Mouse (Mus musculus) frontal cortex, adult (tissue): Measurements from ENCODE around the gene Hist3h2a.
A peak's percentile ranks its signal among the peaks of the same experiment; 100 is the strongest.
"Not testable (repeated sequence)": the region's sequence is repeated elsewhere in the genome, so short reads cannot be mapped to it uniquely, and the experiment has no call there.

Experiments
- ATAC-seq: cut with Nextera tagmentation; 2 replicates; pipeline ENCODE4 v1.9.2; 2017; ENCODE audit warnings: mild to moderate bottlenecking, moderate library complexity, mixed read lengths; ENCODE audit not compliant: low TSS enrichment

The Hist3h2a gene

DNA sequence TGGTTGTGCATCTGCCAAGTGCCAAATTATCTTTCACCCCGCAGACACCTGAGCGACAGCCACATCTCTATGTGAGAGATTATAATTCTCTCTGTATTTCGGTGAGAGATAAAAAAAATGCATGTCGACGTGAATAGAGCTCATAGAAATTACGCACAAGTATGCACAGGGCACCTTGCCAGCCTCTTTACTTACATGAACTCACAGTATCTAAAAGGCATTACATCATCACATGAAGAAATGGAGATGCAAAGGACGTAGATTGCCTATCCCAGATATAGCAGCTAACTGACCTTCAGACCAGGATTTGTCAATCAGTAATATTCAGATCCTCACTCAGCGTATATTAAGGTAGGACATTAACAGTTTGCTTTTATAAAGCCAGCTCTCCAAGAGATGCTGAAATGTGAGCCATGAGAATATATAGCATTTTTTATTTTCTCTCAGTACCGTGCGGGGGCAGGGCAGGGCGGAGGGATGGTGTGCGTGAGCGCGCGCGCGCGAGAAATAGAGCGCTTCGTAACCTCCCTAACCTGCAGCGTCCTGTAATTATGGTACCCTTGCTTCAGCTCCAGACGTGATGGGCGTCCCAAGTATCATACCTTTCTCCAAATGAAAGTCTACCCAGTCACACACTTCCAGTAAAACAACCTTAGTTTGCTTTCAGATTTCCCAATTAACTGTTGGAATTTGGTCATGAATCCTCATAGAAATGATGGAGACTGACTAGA, 6.5 kb upstream of the Hist3h2a start:
- peak; percentile 49 for ATAC-seq

GRCm38 (mm10) chr11:58948542-58949479, 5.7 kb upstream of the Hist3h2a start, which contains the start of gene Hist3h2ba:
Gene Hist3h2ba (plus strand): TSS chr11:58948920.
- ATAC-seq: peak; percentile 81

GRCm38 (mm10) chr11:58949480-58950431, 4.7 kb upstream of the Hist3h2a start:
- ATAC-seq: peak; percentile 36; the same call in 1 of the 2 replicates

DNA sequence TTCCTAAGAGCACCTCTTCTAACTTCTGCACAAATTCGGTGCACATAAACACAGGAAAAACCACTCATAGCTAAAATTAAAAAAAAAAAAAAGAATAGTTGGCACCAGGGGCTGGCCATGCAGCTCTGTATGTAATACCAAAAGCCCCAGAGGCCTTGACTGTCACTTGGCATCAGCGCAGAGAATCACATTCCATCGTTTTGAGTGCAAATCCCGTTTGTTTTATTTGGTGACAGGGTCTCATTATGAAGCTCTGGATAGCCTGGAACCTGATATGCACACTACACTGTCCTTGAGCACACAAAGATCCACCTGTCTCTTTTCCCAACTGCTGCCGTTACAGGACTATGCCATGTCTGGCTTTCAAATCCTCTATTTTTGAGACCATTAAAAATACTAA, 3.3 kb upstream of the Hist3h2a start:
- no peak for ATAC-seq

DNA sequence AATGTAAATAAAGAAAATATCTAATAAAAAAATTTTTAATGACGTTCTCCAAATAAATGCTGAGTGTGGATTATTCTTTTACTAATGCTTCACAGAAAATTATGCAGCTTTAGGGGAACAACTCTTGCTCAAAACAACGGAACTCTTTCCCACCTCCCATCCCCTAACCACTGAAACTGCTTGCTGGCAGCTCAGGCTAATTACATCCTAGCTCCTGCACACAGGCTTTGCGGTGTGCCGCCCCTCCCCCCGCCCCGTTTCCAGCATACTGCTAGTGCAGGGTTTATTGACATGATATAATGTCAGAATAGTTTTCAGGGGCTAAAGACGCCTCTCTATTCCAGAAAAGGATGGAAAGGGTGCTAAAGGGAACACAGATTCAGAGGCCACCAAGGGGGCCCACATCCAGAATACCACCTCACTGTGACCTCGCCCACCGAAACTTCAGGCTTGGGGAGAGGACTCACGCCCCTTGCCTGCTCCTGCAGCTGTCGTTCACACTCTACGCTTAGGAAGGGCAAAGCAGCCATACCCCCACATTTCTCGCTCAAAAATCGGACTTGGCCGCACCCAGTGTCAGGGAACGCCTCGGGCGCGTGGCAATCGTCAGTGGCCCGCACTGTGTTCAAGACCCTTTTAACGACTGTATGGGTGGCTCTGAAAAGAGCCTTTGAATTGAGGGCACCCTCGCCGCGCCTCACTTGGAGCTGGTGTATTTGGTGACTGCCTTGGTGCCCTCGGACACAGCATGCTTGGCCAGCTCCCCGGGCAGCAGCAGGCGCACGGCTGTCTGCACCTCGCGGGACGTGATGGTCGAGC, 925 bp upstream of the Hist3h2a start:
- ATAC-seq: no peak

GRCm38 (mm10) chr11:58954170-58954419, 390 bp upstream of the Hist3h2a start:
- ATAC-seq: not testable (repeated sequence)

- ATAC-seq: no peak
Measured at GRCm38 (mm10) chr11:58955143-58955867, 820 bp downstream of the Hist3h2a start.

DNA sequence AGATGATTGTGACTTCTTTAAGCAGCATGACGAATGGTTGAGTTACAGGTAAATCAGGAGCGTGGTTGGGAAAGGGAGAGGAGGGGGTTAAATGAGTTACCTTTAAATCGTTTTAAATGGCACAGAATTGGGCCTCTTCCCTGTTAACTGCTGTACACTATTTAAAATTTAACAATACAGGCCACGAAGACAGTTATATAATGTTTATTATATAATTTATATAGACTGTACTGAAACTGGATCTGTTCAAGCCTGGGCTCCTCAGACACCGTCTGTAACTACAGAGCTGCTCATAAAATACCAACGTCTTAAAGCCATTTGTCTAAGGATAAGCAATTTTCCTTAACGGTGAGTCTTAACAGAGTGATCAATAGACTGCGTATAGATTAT, 1.4 kb downstream of the Hist3h2a start:
- ATAC-seq: no peak

- ATAC-seq: peak; percentile 16; the same call in 1 of the 2 replicates
Measured at GRCm38 (mm10) chr11:58957226-58957914, 2.9 kb downstream of the Hist3h2a start.

- ATAC-seq: no peak
Measured at GRCm38 (mm10) chr11:58958536-58958935, 4.1 kb downstream of the Hist3h2a start.

DNA sequence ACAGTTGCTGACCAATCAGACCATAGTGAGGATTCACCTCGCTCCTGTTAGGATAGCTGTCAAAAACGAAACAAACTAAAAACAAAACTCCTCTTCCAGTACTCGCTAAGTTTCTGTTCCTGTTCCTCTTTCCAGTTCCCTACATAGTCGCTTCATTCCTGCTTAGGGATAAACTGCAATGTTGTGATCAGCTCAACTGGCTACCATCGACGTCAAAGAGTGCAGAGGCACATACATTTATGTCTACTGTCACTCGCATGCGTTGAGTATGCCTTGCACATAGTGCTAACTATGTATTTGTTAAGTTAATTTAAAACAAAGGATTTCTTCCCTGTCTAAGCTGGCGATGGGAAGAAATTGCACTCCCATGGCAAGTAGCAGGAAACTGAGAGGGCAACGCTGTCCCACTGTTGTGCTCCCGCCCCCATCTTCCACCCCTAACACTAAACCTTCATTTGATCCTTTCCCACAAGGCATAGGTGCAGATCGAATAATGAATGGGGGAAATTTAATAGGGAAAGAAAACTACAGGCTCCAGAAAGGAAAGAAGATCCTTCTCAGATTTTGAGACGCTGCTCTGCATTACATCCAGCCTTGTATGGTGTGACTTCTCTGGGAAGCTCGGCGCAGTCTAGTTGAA, 4.8 kb downstream of the Hist3h2a start:
- ATAC-seq: no peak

DNA sequence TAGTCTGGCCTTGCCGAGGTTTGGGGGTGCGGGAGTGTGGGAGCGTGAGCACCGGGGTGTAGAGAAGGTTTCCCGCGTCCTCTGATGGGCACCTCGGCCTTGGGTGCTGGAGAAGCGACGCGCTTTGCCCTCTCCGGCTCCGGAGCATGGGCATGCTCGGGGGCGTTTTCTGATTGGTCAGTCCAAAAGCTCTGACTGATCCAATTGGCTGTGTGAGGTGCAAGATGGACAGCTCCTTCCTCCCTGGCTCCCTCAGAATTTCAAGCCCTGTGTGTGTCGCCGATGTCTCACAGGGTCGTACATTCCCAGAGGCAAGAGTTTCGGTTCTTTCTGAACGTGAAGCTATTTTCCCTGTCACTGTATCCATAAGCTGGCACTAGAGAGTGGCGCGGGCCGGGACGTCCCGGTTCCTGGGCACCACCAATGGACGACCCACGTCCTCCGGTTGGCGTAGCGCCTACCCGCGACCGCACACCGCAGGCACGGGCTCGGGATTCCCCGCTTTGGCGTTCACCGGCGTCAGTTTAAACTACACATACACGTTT, 5.5 kb downstream of the Hist3h2a start:
- peak; percentile 73 for ATAC-seq

DNA sequence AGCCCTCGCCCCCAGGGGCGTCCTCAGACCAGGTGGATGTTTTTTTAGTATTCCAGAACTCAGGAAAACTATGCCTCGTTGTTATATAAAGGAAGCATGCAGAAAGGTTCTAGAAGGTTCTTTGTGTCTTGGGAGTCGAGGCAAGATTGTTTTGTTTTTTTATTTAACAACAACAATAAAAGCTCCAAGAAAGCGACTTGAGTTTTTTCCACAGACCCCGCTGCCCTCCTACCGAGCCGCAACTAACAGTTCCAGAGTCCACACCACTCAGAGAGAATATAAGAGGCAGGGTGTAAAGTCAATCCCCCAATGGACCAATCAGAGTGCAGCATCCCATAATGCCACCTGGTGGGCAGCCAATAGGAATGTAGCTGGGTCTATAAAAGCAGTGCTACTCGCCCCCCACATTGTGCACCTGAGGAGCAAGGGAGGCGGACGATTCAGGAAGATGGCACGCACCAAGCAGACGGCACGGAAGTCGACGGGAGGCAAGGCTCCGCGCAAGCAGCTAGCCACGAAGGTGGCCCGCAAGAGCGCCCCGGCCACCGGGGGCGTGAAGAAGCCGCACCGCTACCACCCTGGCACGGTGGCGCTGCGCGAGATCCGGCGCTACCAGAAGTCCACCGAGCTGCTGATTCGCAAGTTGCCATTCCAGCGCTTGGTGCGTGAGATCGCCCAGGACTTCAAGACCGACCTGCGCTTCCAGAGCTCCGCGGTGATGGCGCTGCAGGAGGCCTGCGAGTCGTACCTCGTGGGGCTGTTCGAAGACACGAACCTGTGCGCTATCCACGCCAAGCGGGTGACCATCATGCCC, 7.1 kb downstream of the Hist3h2a start:
- no peak for ATAC-seq

DNA sequence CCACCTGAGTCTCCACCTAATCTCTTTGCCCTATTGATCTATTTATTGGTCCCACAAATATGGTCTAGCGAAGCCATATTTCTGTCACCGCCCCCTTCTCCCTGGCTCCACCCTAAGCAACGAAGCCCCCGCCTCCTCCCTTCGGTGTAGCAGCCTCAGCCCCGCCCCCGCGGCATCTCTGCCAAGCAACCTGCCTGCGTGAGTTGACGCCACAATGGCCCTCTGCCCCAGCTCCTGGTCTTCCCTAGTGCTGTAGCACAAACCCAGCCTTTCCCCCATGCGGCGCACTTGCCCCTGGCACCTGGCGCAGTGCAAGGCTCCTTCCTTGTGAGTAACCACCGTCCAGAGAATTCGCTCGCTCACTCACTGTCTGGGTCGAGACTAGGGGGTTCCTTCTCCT, 9.1 kb downstream of the Hist3h2a start:
- no peak for ATAC-seq

DNA sequence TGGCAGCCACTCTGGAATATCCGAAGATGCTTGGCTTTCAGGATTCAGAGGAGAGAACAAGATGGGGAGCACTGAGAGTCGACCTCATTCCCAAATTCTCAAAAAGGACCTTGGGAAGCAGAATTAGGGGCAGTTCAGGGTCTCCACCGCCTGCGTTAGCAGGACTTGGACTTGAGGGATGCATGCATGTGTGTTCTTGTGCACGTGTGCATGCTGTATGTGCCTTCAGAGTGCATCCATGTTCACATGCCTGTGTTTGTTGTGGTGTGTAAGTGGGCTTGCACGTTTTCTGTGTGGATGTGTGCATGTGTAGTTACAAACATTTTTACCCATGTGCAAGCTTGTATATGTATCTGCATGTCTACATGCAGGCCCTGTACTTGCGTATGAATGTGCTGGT, 9.7 kb downstream of the Hist3h2a start:
- ATAC-seq: no peak

DNA sequence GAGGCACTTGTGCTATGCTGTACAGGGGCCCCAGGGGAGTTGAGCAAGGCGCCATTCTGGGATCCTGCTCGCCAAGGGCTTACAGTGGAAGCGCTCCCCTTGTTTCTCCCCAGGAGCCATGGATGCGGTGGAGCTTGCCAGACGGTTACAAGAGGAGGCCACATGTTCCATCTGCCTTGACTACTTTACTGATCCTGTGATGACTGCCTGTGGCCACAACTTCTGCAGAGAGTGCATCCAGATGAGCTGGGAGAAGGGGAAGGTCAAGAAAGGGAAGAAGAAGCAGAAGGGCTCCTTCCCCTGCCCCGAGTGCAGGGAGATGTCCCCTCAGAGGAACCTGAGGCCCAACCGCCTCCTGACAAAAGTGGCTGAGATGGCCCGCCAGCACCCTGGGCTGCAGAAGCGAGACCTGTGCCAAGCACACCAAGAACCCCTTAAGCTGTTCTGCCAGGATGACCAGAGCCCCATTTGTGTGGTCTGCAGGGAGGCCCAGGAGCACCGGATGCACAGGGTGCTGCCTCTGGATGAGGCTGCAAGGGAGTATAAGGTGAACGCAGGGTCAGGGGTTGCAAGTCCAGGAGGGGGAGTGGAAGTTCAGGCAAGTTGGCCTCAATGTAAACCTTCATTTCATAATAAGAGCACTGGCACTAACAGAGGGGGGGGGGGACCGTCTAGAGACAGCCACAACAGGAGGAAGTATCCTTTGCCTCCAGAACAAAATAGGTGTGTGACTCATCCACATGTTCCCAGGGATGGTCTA, 10.7 kb downstream of the Hist3h2a start:
- no peak for ATAC-seq

- no peak for ATAC-seq
Measured at GRCm38 (mm10) chr11:58967346-58967745, 12.9 kb downstream of the Hist3h2a start.
